Comparison of ENCODE assay signal across 13 mouse cellular contexts in genomic region chr8:70037994-70038393, GRCm38 (mm10). TPM values are rescaled to one million over a fixed set of nuclear protein-coding genes. Genes with fewer than 3 reads are reported as not detected.
"Had no signal": no experiment of that assay in that cellular context is flagged by ENCODE, and none has a peak within 500 bp of the region (broad histone marks: within the 10 kb centered on the region; RNA-seq: fewer than 3 reads in every experiment).

No protein-coding gene starts in this region.

- DNase-seq: kidney, adult 18-20 months; kidney, postnatal 10 days; kidney, postnatal 4 days; left cerebral cortex, postnatal 4 days; lung, adult 18-20 months; lung, postnatal 36 days; thymus, postnatal 4 days had no signal

- H3K27ac ChIP-seq: intestine, embryonic 15.5 days; layer of hippocampus, adult 2 months; limb, embryonic 13.5 days; midbrain, embryonic 13.5 days; stomach, postnatal 0 days had no signal

- H3K9ac ChIP-seq: intestine, embryonic 15.5 days; limb, embryonic 13.5 days; midbrain, embryonic 13.5 days had no signal

- H3K9me3 ChIP-seq: intestine, embryonic 15.5 days; limb, embryonic 13.5 days; midbrain, embryonic 13.5 days had no signal

- H3K4me3 ChIP-seq: intestine, embryonic 15.5 days; layer of hippocampus, adult 2 months; limb, embryonic 13.5 days; midbrain, embryonic 13.5 days had no signal

- H3K27me3 ChIP-seq: intestine, embryonic 15.5 days; limb, embryonic 13.5 days; midbrain, embryonic 13.5 days had no signal

- H3K4me2 ChIP-seq: intestine, embryonic 15.5 days; limb, embryonic 13.5 days; midbrain, embryonic 13.5 days had no signal

- ATAC-seq: intestine, embryonic 15.5 days; midbrain, embryonic 13.5 days had no signal

RNA-seq across cellular contexts. Expression of gene Hapln4, which starts 45.3 kb away (rescaled TPM):
- polyA plus RNA-seq: kidney, embryonic 14.5 days; limb, embryonic 13.5 days had no signal
